ENCODE assay signal across 13 mouse cellular contexts in the genomic region with DNA sequence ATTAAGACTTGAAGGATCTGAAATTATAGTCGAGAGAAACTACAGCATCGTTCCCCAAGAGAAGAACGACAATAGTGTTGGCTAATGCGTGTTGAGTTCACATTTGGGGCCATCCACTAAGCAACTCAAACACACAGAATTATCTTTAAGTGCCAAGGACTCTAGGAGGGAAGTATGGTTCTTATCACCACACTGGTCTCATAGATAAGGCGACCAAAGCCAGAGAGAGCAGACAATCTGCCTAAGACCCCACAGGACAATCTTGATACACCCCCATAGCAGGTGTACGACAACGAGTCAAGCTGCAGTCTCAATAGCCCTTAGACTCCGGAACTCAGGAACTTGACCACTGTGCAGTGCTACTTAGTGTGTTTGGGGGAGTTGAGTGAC.
DNase-seq lines count a peak whose midpoint lies in the region; ATAC-seq and TF ChIP-seq lines count a peak whose summit lies in the region.
"Had no signal": no experiment of that assay in that cellular context is flagged by ENCODE, and none has a peak within 500 bp of the region (broad histone marks: within the 10 kb centered on the region; RNA-seq: fewer than 3 reads in every experiment).

No protein-coding gene starts in this region.

- no peak for TF ChIP-seq CTCF in stomach, postnatal 0 days (IDR thresholded peaks at IDR 0.05; ENCODE audit: low read depth)

- TF ChIP-seq EP300 in stomach, postnatal 0 days (optimal IDR thresholded peaks at IDR 0.05), result no peak

- peak; percentile 31; the same call in 1 of the 2 replicates for ATAC-seq in hindbrain, embryonic 16.5 days
- ATAC-seq in hindbrain, embryonic 12.5 days (ENCODE audit: low FRiP score), result no peak
- 0 out of 2 replicates have a peak, but pooled peaks have one; percentile 28 for ATAC-seq in stomach, embryonic 14.5 days (ENCODE audit: insufficient number of reproducible peaks, insufficient read depth, low FRiP score, low read depth)
- ATAC-seq in stomach, postnatal 0 days (ENCODE audit: low FRiP score, low TSS enrichment), result no peak

- no peak overlapping the region for H3K9ac ChIP-seq in hindbrain, embryonic 16.5 days (ENCODE audit: low read depth, low read length)
- no peak overlapping the region for H3K9ac ChIP-seq in hindbrain, embryonic 12.5 days
- H3K9ac ChIP-seq in stomach, embryonic 14.5 days (replicated peaks; ENCODE audit: low read depth, low read length), result no peak overlapping the region
- no peak overlapping the region for H3K9ac ChIP-seq in stomach, postnatal 0 days (ENCODE audit: low read length)
- H3K9ac ChIP-seq: limb, embryonic 15.5 days had no signal

- no peaks in the 10 kb centered on the region for H3K36me3 ChIP-seq in heart, embryonic 10.5 days
- no peaks in the 10 kb centered on the region for H3K36me3 ChIP-seq in hindbrain, embryonic 16.5 days (ENCODE audit: control insufficient read depth, insufficient read depth, low read length)
- no peaks in the 10 kb centered on the region for H3K36me3 ChIP-seq in hindbrain, embryonic 12.5 days
- no peaks in the 10 kb centered on the region for H3K36me3 ChIP-seq in stomach, embryonic 14.5 days (ENCODE audit: control insufficient read depth, insufficient read depth, low read length)
- H3K36me3 ChIP-seq in stomach, postnatal 0 days (ENCODE audit: control insufficient read depth, insufficient read depth, low read length), result no peaks in the 10 kb centered on the region
- H3K36me3 ChIP-seq: limb, embryonic 15.5 days had no signal

- WGBS in heart, embryonic 10.5 days, result 29% methylated on average over 8 of the region's 8 CpGs
- 64% methylated on average over 8 of the region's 8 CpGs for WGBS in hindbrain, embryonic 16.5 days
- 88% methylated on average over 8 of the region's 8 CpGs for WGBS in hindbrain, embryonic 12.5 days
- 37% methylated on average over 8 of the region's 8 CpGs for WGBS in stomach, embryonic 14.5 days
- 45% methylated on average over 8 of the region's 8 CpGs for WGBS in stomach, postnatal 0 days

- H3K4me3 ChIP-seq in heart, embryonic 10.5 days, result peak overlapping the region; percentile 27
- H3K4me3 ChIP-seq in hindbrain, embryonic 16.5 days (ENCODE audit: low read length), result no peak overlapping the region
- no peak overlapping the region for H3K4me3 ChIP-seq in hindbrain, embryonic 12.5 days
- H3K4me3 ChIP-seq in stomach, embryonic 14.5 days (ENCODE audit: low read depth, low read length), result no peak overlapping the region
- no peak overlapping the region for H3K4me3 ChIP-seq in stomach, postnatal 0 days (ENCODE audit: low read depth, low read length)
- H3K4me3 ChIP-seq: erythroblast, embryonic 14.5 days; limb, embryonic 15.5 days had no signal

- H3K27ac ChIP-seq in heart, embryonic 10.5 days, result peak overlapping the region; percentile 52
- no peak overlapping the region for H3K27ac ChIP-seq in hindbrain, embryonic 16.5 days (ENCODE audit: low read depth, low read length)
- H3K27ac ChIP-seq in hindbrain, embryonic 12.5 days, result no peak overlapping the region
- peak overlapping the region; percentile 30; the same call in 1 of the 2 replicates for H3K27ac ChIP-seq in stomach, embryonic 14.5 days (ENCODE audit: low read length)
- H3K27ac ChIP-seq in stomach, postnatal 0 days (replicated peaks), result no peak overlapping the region
- H3K27ac ChIP-seq: limb, embryonic 15.5 days had no signal

- DNase-seq in heart, embryonic 10.5 days (ENCODE audit: low spot score), result no peak
- DNase-seq in heart, postnatal 36 days, result no peak
- DNase-seq in stomach, postnatal 0 days (ENCODE audit: low spot score), result no peak
- no peak for DNase-seq in spleen, adult 12 weeks (ENCODE audit: low spot score)
- no peak for DNase-seq in gastrocnemius, postnatal 4 days (ENCODE audit: low spot score in 2 of 2)
- DNase-seq: adrenal gland, adult 2 months; kidney, adult 9 months; spleen, adult 18-20 months had no signal

- peaks cover 19% of the 10 kb centered on the region for H3K4me1 ChIP-seq in heart, embryonic 10.5 days
- H3K4me1 ChIP-seq in hindbrain, embryonic 16.5 days (ENCODE audit: control insufficient read depth, insufficient read depth, low read depth, low read length), result peaks cover 16% of the 10 kb centered on the region
- H3K4me1 ChIP-seq in hindbrain, embryonic 12.5 days, result no peaks in the 10 kb centered on the region
- peaks cover 11% of the 10 kb centered on the region; the same call in 1 of the 2 replicates for H3K4me1 ChIP-seq in stomach, embryonic 14.5 days (ENCODE audit: control insufficient read depth, insufficient read depth, low read length)
- H3K4me1 ChIP-seq in stomach, postnatal 0 days (replicated peaks; ENCODE audit: control insufficient read depth, insufficient read depth), result no peaks in the 10 kb centered on the region

- no peak overlapping the region for H3K4me2 ChIP-seq in hindbrain, embryonic 16.5 days (ENCODE audit: low read length)
- no peak overlapping the region for H3K4me2 ChIP-seq in hindbrain, embryonic 12.5 days (replicated peaks)
- 0 out of 2 replicates have a peak overlapping the region, but pooled peaks have one; percentile 7 for H3K4me2 ChIP-seq in stomach, embryonic 14.5 days (replicated peaks; ENCODE audit: low read depth, low read length)
- no peak overlapping the region; the same call in 1 of the 2 replicates for H3K4me2 ChIP-seq in stomach, postnatal 0 days (replicated peaks; ENCODE audit: low read depth)
- H3K4me2 ChIP-seq: limb, embryonic 15.5 days had no signal

- intact Hi-C loops in heart, postnatal 36 days (cut with DNase I), result no loop called here

- no peaks in the 10 kb centered on the region for H3K9me3 ChIP-seq in heart, embryonic 10.5 days
- H3K9me3 ChIP-seq in hindbrain, embryonic 16.5 days (ENCODE audit: control insufficient read depth, low read length), result no peaks in the 10 kb centered on the region
- no peaks in the 10 kb centered on the region for H3K9me3 ChIP-seq in hindbrain, embryonic 12.5 days (replicated peaks)
- H3K9me3 ChIP-seq in stomach, embryonic 14.5 days (ENCODE audit: control insufficient read depth, low read depth, low read length), result no peaks in the 10 kb centered on the region
- H3K9me3 ChIP-seq in stomach, postnatal 0 days (ENCODE audit: control insufficient read depth, low read length), result no peaks in the 10 kb centered on the region
- H3K9me3 ChIP-seq: limb, embryonic 15.5 days had no signal

- no peaks in the 10 kb centered on the region for H3K27me3 ChIP-seq in heart, embryonic 10.5 days (ENCODE audit: insufficient read depth, poor library complexity, severe bottlenecking)
- H3K27me3 ChIP-seq in hindbrain, embryonic 16.5 days (replicated peaks; ENCODE audit: control insufficient read depth, insufficient read depth, low read length), result 0 out of 2 replicates have a peak, but pooled peaks cover 2% of the 10 kb centered on the region
- no peaks in the 10 kb centered on the region for H3K27me3 ChIP-seq in hindbrain, embryonic 12.5 days
- no peaks in the 10 kb centered on the region for H3K27me3 ChIP-seq in stomach, embryonic 14.5 days (ENCODE audit: control insufficient read depth, insufficient read depth, low read length)
- no peaks in the 10 kb centered on the region for H3K27me3 ChIP-seq in stomach, postnatal 0 days (ENCODE audit: control insufficient read depth, insufficient read depth, low read length)
- H3K27me3 ChIP-seq: limb, embryonic 15.5 days had no signal

Comparison
In these comparisons a context has a peak if more than half of its experiments do, and no peak if none do; other contexts are left out.
1. H3K27ac ChIP-seq: peak in heart, embryonic 10.5 days (single experiment) and stomach, embryonic 14.5 days (single experiment); none in hindbrain, embryonic 16.5 days (single experiment), hindbrain, embryonic 12.5 days (single experiment) and stomach, postnatal 0 days (single experiment).
2. ATAC-seq: peak in hindbrain, embryonic 16.5 days (single experiment) and stomach, embryonic 14.5 days (single experiment); none in hindbrain, embryonic 12.5 days (single experiment) and stomach, postnatal 0 days (single experiment).